Mouse (Mus musculus) gastrocnemius, adult 2 months (tissue): ENCODE data around the gene Pigv. TPM values are rescaled to one million over a fixed set of nuclear protein-coding genes. Genes with fewer than 3 reads are reported as not detected.

ENCODE experiments used
- DNase-seq: peaks from one replicate; pipeline ENCODE4 v3.0.0; 2022
- H3K27ac ChIP-seq: fragments of 200-600 bp; 2 replicates; pipeline ENCODE4 v1.8.1; 2022; ENCODE audit warnings: mild to moderate bottlenecking
- H3K4me3 ChIP-seq: fragments of 200-600 bp; 2 replicates; pipeline ENCODE4 v1.8.1; 2022; ENCODE audit warnings: mild to moderate bottlenecking, moderate library complexity
- CTCF ChIP-seq: fragments of 200-600 bp; IDR thresholded peaks from 2 replicates; pipeline ENCODE4 v1.8.1; 2022; ENCODE audit warnings: antibody characterized with exemption, mild to moderate bottlenecking, moderate library complexity
- intact Hi-C: fragments of 180-260 bp; cut with DNase I; formaldehyde crosslinking; loops from one replicate; pipeline ENCODE4 v1.15.1; 2025
- total RNA-seq, 2 experiments: library from RNA; stranded (reverse); gene quantifications; 2 replicates each; pipeline ENCODE4 v1.2.3; 2021

The Pigv gene
- total RNA-seq, 2 experiments from 2014 or later, result 10.4 to 11.7 TPM

DNA sequence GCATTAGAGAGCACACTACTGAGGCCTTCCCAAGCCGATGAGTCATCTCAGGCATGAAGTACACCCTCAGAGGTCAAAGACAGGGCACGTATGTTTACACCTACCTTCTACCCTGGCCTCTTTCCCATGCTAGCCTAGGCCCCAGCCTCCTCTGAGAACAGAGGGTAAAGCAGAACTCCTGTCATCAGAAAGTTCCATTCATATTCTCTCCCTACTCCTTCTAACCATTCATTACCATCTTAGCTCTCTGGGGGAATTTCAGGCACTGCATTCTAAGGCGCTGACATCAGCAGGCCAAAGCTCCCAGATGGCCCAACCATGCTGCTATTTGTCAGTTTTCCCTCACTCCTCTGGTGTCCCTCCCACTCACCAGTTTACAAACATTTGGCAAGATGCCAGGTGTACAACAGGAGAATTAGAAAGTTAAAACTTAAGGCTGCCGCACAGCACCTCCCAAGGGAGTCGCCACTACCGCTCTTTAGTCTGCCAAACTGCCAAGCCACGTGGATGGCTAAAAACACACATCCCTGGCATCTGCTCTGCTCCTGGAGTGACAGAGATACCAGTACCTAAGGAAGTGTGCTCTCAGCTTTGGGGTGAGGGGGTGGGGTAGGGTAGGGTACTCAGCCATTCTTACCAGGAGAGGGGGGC, 16.1 kb upstream of the Pigv start:
- H3K27ac ChIP-seq, result peak overlapping the region; percentile 68
- DNase-seq, result peak; percentile 81
- intact Hi-C loops, result loop anchor here (5.0 kb wide), 1 partner anchor 64 kb away; no protein-coding TSS in a partner anchor
- TF ChIP-seq CTCF, result no peak
- peak overlapping the region; percentile 7 for H3K4me3 ChIP-seq

DNA sequence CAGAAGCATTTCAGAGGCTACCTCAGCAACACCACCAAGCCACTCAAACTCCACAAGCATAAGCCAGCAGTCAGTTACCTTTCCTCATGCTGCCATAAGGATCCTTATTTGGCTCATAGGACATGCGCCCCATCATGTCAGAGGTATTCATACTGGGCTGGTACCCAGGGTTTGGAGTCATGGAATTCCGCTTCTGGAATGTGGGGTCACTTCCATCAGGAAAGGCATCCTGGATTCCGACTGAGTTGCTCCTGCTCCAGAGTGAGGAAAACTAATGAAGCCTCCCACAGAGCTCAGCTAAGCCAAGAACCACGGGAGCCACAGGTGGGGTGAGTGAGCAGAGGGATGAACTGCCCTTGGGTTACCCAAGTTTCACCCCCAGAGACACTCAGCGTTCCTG, 14.7 kb upstream of the Pigv start:
- intact Hi-C loops, result loop anchor here (5.0 kb wide), 1 partner anchor 65 kb away; no protein-coding TSS in a partner anchor
- H3K4me3 ChIP-seq, result no peak overlapping the region
- H3K27ac ChIP-seq, result no peak overlapping the region

DNA sequence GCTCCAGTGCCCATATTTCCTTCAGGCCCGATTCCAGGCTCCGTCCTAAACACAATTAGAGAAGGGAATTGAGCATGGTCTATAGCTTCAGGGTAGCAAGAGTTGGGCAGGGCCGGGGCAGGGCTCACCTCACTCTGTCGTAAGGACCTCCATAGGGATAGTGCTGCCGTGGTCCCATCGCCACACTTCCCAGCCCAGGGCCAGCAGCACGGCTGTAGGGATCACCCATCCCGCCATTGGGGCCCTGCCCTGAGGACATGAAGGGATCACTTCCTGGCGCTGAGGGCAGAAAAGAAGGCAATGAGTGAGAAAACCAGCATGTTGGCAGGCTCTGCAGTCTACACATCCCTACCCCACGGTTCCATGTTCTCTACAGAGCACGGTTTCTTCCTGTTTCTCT, 14.1 kb upstream of the Pigv start:
- H3K4me3 ChIP-seq, result no peak overlapping the region
- H3K27ac ChIP-seq, result no peak overlapping the region
- no peak for TF ChIP-seq CTCF
- intact Hi-C loops, result loop anchor here (5.0 kb wide), 1 partner anchor 66 kb away; no protein-coding TSS in a partner anchor
- no peak for DNase-seq

More for the DNA sequence above, 14.7 kb upstream of the Pigv start:
- TF ChIP-seq CTCF, result no peak
- no peak for DNase-seq

DNA sequence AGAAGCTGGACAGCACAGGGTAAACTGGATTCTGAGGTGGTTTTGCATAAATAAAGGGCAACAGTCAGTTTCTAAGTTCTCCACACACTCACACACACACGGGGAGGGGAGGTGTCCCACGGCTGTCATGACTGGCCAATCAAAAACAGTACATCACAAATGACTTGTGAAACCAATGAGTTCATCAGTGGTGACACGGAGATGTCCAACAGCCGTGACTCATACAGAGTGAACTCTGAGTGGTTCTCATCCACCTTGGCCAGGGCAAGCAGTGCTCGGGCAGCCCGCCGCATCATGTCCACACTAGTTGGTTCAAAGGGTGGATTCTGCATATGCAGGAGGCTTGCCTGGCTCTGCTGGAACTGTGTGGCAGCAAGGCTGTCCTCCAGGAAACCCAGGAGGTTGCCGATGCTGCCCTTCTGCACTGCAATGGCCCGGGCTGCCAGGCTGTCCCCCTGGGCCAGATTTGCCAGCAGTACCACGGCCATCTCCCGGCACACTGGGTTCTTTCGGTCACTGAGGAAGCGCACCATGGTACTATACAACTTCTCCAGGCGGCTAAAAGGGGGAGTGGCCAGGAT, 7.8 kb upstream of the Pigv start:
- no peak for TF ChIP-seq CTCF
- DNase-seq, result no peak
- H3K4me3 ChIP-seq, result no peak overlapping the region
- no peak overlapping the region for H3K27ac ChIP-seq
- intact Hi-C loops, result no loop called here

GRCm38 (mm10) chr4:133679629-133680028, 7.2 kb upstream of the Pigv start:
- DNase-seq, result no peak
- TF ChIP-seq CTCF, result no peak
- H3K4me3 ChIP-seq, result no peak overlapping the region
- intact Hi-C loops, result no loop called here
- no peak overlapping the region for H3K27ac ChIP-seq

DNA sequence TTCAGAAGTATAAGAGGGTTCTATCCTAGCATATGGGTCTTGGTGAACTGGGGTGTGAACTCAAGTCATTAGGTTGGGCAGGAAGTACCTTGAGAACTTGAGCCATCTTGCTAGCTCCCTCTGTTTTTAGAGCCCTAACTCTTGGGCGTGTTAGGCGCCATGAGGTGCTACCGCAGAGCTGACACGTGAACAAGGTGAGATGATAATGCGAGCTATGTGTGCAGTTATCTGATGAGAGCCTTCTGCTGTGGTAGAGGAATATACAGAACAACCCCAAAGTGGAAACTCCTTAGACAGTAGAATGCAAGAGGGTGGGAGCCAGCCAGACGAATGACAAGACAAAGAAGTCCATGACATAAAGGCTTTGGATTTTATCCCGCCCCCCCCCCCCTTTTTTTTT, 4.8 kb upstream of the Pigv start:
- DNase-seq, result no peak
- Histone ChIP-seq H3K27ac (no peak overlapping the region), H3K4me3 (no peak overlapping the region)
- no peak for TF ChIP-seq CTCF
- intact Hi-C loops, result no loop called here

GRCm38 (mm10) chr4:133676189-133676588, 3.7 kb upstream of the Pigv start:
- no peak for TF ChIP-seq CTCF
- DNase-seq, result no peak
- Histone ChIP-seq H3K27ac (peak overlapping the region; percentile 100), H3K4me3 (no peak overlapping the region)
- intact Hi-C loops, result no loop called here

- intact Hi-C loops, result no loop called here
- peak; percentile 70 for DNase-seq
- Histone ChIP-seq H3K27ac (peak overlapping the region; percentile 100), H3K4me3 (no peak overlapping the region)
- no peak for TF ChIP-seq CTCF
Measured at GRCm38 (mm10) chr4:133675594-133676016, 3.2 kb upstream of the Pigv start.

GRCm38 (mm10) chr4:133674331-133674695, 1.9 kb upstream of the Pigv start:
- peak overlapping the region; percentile 85 for H3K4me3 ChIP-seq
- peak overlapping the region; percentile 100 for H3K27ac ChIP-seq
- no peak for DNase-seq
- no peak for TF ChIP-seq CTCF
- intact Hi-C loops, result no loop called here

DNA sequence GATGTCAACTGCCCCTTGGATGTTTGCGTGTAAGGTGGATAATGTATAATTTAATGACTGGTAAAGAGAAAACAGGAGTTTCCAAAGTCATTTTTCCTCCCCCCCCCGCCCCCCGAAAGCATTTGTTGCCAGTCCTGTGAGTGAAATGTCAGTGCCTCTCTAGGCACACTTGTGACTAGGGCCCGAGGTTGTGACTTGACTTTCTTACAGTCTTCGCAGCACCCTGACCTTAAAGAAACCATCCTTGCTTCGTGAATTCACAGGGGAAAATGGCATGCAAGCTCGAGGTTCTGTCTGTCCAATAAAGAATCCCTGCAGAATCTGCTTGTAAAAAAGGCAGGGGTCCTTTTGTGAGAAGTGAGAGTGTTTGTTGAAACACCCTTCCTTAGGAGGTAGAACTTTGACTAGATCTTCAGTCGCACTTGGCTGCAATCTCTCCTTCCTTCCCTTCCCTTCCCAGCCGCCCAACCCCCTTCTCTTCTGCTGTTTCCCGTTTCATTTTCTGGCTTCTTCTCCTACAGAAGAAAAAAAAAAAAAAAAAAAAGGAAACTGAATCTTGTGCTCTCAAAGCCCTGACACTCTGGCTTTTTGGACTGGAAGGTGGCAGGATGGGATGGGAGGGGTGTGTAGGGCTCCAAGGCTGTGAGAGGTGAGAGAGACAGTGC, 1.4 kb upstream of the Pigv start:
- DNase-seq, result peak; percentile 57
- Histone ChIP-seq H3K4me3 (peak overlapping the region; percentile 85), H3K27ac (peak overlapping the region; percentile 100)
- no peak for TF ChIP-seq CTCF
- intact Hi-C loops, result loop anchor here (1.0 to 2.0 kb wide), 2 partner anchors 33 to 101 kb away; no protein-coding TSS in a partner anchor

GRCm38 (mm10) chr4:133672845-133673647, 599 bp upstream of the Pigv start:
- Histone ChIP-seq H3K4me3 (peak overlapping the region; percentile 85), H3K27ac (peak overlapping the region; percentile 100)
- intact Hi-C loops, result loop anchor here (1.0 to 2.0 kb wide), 4 partner anchors 34 to 141 kb away; partner anchors contain the start of gene Arid1a
- DNase-seq, result peak; percentile 41
- TF ChIP-seq CTCF, result no peak

DNA sequence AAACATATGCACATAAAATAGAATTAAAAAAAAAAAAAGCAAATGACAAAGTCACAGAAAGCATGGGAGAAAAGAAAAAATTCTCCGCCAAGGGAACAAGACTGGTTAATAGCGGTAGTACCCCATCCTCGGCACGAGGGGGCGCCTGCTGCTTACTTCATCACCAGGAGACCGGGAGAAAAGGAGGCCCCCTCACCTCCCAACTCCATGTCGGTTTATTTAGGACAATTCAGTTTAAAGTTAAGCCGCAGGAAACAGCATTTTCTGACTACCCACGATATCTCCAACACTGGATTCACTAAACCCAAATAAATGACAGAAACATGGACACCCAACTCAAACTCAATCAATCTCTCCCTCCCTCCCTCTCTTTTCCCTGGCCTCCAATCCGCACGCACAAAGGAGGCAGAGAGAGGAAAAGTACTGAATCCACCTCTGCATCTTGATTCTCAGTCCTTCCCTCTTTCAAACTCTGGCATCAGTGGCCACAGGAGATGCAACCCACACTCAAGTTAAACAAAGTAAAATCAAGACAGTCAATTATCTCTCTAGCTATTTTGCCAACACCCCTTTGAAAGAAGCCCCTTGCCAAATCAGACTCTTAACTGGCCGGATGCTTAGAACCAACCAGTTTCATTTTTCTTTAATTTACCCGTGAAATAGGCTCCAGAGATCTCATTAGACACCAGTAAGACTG, 1.1 kb downstream of the Pigv start:
- Histone ChIP-seq H3K27ac (peak overlapping the region; percentile 100), H3K4me3 (peak overlapping the region; percentile 85)
- intact Hi-C loops, result loop anchor here (1.0 kb wide), 1 partner anchor 158 kb away; no protein-coding TSS in a partner anchor
- peak; percentile 87 for DNase-seq
- peak; percentile 98 for TF ChIP-seq CTCF
